Mouse (Mus musculus) embryonic facial prominence, embryonic 14.5 days (tissue): ENCODE results near the gene Hivep2. TPM values are rescaled to one million over a fixed set of nuclear protein-coding genes. Genes with fewer than 3 reads are reported as not detected.

Experiments
- ATAC-seq: fragments of 200-750 bp; cut with Nextera tagmentation; 2 replicates; pipeline ENCODE4 v1.8.0; 2017; ENCODE audit warnings: low read depth, moderate number of reproducible peaks, moderate TSS enrichment
- DNase-seq: peaks from one replicate; pipeline ENCODE4 v3.0.0-alpha.2; 2015; ENCODE audit warnings: low spot score
- H3K27ac ChIP-seq: fragments of 300-500 bp; sonication (generic); replicated peaks from 2 replicates; pipeline ENCODE4 v1.5.1; 2014; ENCODE audit warnings: low read depth, mild to moderate bottlenecking, low read length, moderate library complexity
- H3K27me3 ChIP-seq: fragments of 300-500 bp; sonication (generic); replicated peaks from 2 replicates; pipeline ENCODE4 v1.6.1; 2014; ENCODE audit warnings: low read length; ENCODE audit not compliant: control insufficient read depth, insufficient read depth
- H3K36me3 ChIP-seq: fragments of 300-500 bp; sonication (generic); 2 replicates; pipeline ENCODE4 v1.6.1; 2014; ENCODE audit warnings: low read length, mixed read lengths; ENCODE audit not compliant: control insufficient read depth, insufficient read depth
- H3K4me1 ChIP-seq: fragments of 300-500 bp; sonication (generic); 2 replicates; pipeline ENCODE4 v1.6.1; 2014; ENCODE audit warnings: antibody characterized with exemption, low read length; ENCODE audit not compliant: control insufficient read depth, insufficient read depth
- H3K4me2 ChIP-seq: fragments of 300-500 bp; sonication (generic); 2 replicates; pipeline ENCODE4 v1.6.1; 2014; ENCODE audit warnings: low read depth, mild to moderate bottlenecking, low read length, moderate library complexity, mixed read lengths
- H3K4me3 ChIP-seq: fragments of 300-500 bp; sonication (generic); 2 replicates; pipeline ENCODE4 v1.5.1; 2014; ENCODE audit warnings: low read depth, mild to moderate bottlenecking, low read length
- H3K9ac ChIP-seq: fragments of 300-500 bp; sonication (generic); 2 replicates; pipeline ENCODE4 v1.6.1; 2014; ENCODE audit warnings: low read depth, mild to moderate bottlenecking, low read length, moderate library complexity, mixed read lengths
- H3K9me3 ChIP-seq: fragments of 300-500 bp; sonication (generic); 2 replicates; pipeline ENCODE4 v1.6.1; 2016; ENCODE audit warnings: low read length; ENCODE audit not compliant: control insufficient read depth
- WGBS: fragments of 180-500 bp; shearing (Covaris S2); extraction: QIAGEN DNeasy Blood & Tissue Kit; methylation state at CpG from one replicate; pipeline ENCODE4 v1.1.7; 2014; 5-methylcytosine and 5-hydroxymethylcytosine counted together
- polyA plus RNA-seq: library from polyadenylated mRNA; unstranded; fragments of >200 nt; fragmentation: Nextera tagmentation; extraction: Ambion mirVana; gene quantifications from 2 replicates; pipeline ENCODE4 v1.2.1, GENCODE M21; 2014

Gene Hivep2
- polyA plus RNA-seq, 1 experiment from 2014 or later: 14.8 TPM

DNA sequence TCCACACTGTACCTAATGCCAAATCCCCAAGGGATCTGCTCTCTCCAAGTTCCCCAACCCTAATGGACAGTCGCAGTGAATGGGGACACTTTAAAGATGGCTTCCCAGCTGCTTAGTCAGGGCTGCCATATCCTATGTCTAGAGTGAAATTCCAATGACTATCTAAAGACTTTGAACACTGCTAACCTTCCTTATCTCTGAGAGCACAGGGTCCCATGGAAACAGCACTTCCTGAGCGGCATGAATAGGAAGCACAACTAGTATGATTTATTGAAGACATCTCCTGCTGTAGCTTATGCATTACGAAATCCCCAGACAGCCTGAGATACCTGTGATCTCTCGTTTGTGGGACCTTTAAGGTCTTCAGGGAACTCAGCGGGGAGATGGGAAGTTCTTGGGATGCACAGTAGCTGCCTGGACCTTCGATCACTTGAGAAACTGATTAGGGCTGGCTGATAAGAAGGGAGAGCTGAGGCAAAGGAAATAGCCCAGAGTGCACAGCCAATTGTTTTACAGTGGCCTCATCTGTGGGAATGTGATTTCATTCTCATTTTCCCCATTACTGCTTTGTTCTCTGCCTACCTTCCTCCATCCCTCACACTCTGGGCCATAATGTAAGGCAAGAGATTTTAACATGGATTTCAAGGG lies 202.4 kb downstream of the Hivep2 start:
- Histone ChIP-seq H3K9me3 (no peaks in the 10 kb centered on the region), H3K27me3 (no peaks in the 10 kb centered on the region), H3K4me3 (no peak overlapping the region), H3K9ac (no peak overlapping the region), H3K4me2 (no peak overlapping the region), H3K36me3 (no peaks in the 10 kb centered on the region), H3K4me1 (no peaks in the 10 kb centered on the region), H3K27ac (no peak overlapping the region)
- ATAC-seq (no peak), DNase-seq (no peak)
- WGBS: 76% methylated on average over 6 of the region's 6 CpGs

DNA sequence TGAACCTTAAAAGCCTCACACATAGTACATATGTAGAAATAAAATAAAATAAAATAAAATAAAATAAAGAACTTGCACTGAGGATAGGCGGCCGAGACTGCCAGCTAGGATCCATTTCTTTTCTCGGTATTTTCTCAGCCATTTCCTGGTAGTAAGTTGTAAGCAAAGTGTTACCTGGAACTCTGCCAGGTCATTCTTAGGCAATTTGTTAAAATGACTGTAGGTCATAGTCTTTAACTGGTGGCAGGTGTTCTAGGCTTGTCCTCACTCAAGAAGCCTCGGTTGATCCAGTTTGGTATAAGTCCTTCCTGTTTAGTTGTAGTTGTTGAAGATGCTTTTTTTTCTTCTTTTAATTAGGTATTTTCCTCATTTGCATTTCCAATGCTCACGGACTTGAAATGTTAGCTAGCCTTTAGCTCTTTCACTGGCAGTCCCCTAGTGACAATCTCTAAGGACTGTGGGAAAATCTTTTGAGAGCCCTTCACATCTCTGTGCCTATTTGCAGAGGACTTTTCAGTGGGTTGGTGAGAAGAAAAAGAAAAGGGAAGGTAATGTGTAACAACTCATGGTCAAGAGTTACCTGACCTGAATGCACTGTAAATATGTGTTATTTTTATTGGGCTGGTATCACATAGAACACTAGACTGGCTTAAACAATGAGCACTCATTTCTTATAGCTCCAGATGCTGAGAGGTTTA lies 203.1 kb downstream of the Hivep2 start:
- ATAC-seq (no peak), DNase-seq (no peak)
- Histone ChIP-seq H3K9me3 (no peaks in the 10 kb centered on the region), H3K4me1 (no peaks in the 10 kb centered on the region), H3K4me3 (no peak overlapping the region), H3K36me3 (no peaks in the 10 kb centered on the region), H3K27ac (no peak overlapping the region), H3K27me3 (no peaks in the 10 kb centered on the region), H3K9ac (no peak overlapping the region), H3K4me2 (no peak overlapping the region)
- WGBS: 68% methylated on average over 5 of the region's 5 CpGs

DNA sequence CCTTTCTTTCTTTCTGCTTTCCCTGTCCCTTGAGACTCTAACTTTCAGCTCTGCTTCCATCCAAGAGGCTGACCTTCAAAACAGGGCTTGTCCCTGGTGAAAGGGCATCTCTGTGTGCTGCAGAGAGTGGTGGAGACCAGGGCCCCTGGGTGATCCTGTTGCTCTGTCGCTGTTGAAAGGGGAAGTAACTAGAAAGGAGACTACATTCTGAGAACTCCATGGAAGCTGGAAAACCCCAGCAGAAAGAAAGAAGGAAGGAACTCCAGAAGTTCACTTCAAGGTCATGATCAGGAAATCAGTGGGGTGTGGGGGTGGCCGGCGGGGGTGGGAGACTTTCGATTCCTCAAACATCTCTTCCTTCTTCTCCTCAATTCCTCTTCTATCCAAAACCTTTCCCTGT lies 208.2 kb downstream of the Hivep2 start:
- no peak overlapping the region for H3K9ac ChIP-seq
- DNase-seq: no peak
- 64% methylated on average over 4 of the region's 4 CpGs for WGBS
- H3K4me1 ChIP-seq: no peaks in the 10 kb centered on the region
- ATAC-seq: no peak
- H3K27me3 ChIP-seq: no peaks in the 10 kb centered on the region
- H3K4me3 ChIP-seq: no peak overlapping the region
- no peaks in the 10 kb centered on the region for H3K9me3 ChIP-seq
- H3K4me2 ChIP-seq: no peak overlapping the region
- no peaks in the 10 kb centered on the region for H3K36me3 ChIP-seq
- H3K27ac ChIP-seq: no peak overlapping the region

DNA sequence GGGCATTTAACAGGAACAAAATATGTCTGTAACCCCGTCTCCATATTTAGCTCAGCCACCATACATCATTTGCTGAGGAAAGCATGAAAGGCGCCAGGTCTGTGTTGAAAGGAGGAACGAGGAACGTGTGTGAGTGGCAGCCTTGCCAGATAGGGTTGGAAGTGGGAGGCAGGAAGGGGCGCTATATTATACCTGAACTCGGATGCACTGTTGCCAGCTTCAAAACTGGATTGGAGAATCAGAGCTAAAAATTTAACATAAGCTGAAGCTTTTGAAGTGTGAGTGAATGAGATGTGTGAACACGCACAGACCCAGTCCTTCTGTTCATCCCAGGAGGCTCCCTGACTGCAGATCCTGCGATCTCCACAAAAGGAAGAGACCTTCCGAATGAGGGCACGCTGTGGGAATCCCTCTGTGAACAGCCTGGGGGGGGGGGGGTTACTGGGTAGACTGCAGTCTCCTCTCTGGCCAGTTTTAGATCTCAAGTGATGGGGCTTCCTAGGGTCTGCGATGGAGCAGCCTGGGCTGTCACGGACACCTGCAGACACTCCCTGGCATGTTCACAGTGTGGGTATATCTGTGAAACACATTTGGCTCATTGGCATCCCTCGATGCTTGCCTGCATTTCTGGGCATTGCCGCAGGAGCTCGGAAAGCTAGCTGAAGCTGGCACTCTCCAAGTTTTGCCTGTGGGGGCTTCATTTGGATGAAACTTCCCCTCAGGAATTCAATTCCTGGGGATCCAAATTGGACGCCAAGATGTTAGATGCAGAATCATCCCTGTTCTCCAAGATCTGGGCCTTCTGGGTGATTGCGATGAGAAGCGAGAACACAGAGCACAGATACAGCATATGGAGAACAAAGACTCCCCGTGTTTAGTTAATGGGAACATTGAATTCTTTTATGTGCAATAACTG lies 213.8 kb downstream of the Hivep2 start:
- Histone ChIP-seq H3K36me3 (no peaks in the 10 kb centered on the region), H3K4me3 (no peak overlapping the region), H3K27me3 (no peaks in the 10 kb centered on the region), H3K9me3 (no peaks in the 10 kb centered on the region), H3K27ac (no peak overlapping the region), H3K4me1 (no peaks in the 10 kb centered on the region), H3K9ac (no peak overlapping the region), H3K4me2 (no peak overlapping the region)
- DNase-seq (no peak), ATAC-seq (no peak)
- WGBS: 79% methylated on average over 17 of the region's 19 CpGs

DNA sequence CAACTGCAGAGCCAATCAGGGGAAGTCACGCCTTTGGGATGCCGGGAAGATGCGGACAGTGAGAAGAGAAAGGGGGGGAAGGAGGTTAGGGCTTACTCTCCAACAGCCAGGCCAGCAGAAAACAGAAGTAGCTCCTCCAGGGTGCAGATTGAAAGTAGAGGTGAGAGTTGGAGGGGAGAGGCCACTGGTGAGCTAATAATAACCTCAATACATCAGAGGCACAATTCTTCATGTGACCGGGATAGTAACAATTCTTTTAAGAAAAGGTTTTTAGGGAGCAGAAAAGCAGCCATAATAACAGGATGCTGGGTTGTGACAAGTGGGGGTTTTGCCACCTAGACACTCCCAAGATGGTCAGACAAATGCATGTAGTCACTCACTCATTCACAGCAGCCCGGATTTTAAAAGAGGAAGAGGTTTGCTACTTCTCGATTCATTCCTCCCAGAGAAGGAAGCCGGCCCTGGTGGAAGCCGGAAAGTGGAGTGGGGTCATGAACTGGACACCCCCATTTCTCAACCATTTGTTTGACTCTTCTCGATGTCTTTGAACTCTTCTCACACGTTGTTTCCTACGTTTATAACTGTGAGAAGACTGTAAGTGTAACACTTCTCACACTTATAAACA lies 220.6 kb downstream of the Hivep2 start:
- no peak overlapping the region for H3K4me2 ChIP-seq
- H3K9ac ChIP-seq: no peak overlapping the region
- DNase-seq (no peak), ATAC-seq (no peak)
- WGBS: 80% methylated on average over 11 of the region's 11 CpGs
- H3K27me3 ChIP-seq: no peaks in the 10 kb centered on the region
- no peak overlapping the region for H3K27ac ChIP-seq
- no peak overlapping the region for H3K4me3 ChIP-seq
- no peaks in the 10 kb centered on the region for H3K4me1 ChIP-seq
- no peaks in the 10 kb centered on the region for H3K36me3 ChIP-seq
- H3K9me3 ChIP-seq: no peaks in the 10 kb centered on the region

DNA sequence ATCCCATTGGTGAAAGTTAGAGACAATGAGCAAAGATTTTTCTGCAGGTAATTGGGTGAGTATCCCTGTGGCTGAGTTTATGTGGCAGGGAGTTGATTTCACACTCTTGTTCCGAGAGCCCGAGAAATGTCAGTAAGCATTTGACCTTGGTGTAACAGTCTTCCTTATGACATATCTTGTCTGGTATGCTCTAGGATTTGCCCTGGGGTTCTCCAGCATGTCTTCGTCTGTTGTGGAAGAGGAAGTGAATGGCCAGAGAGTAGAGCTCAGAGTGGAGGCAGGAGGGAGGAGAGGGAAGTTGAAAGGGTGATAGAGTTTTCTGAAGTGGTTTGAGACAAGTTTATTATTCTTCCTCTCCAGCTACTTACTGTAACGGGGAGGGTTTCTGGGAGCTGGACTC lies 223.2 kb downstream of the Hivep2 start:
- no peak for ATAC-seq
- H3K9me3 ChIP-seq: no peaks in the 10 kb centered on the region
- no peak overlapping the region for H3K4me2 ChIP-seq
- H3K4me1 ChIP-seq: no peaks in the 10 kb centered on the region
- H3K27ac ChIP-seq: no peak overlapping the region
- no peak overlapping the region for H3K4me3 ChIP-seq
- H3K36me3 ChIP-seq: no peaks in the 10 kb centered on the region
- DNase-seq: no peak
- no peaks in the 10 kb centered on the region for H3K27me3 ChIP-seq
- H3K9ac ChIP-seq: no peak overlapping the region
- WGBS: 35% methylated on average over 4 of the region's 4 CpGs

DNA sequence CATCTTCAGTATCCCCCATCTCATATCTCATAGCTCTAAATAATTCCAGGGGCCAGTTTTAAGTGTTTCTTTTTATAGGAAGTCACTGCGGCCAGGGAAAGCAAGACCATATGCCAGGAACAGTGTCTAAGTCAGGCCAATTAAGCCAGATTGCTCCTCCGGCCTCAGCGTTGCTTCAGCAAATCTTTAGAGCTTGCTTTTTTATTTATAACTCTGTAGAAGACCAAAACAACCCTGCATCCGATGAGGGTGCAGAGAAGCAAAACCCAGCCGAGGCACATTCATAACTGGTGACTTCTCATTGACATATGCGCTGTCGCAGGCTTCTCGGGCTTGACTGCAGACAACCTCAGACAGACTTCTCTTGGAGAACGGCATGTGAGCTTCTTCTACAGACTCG lies 225.3 kb downstream of the Hivep2 start:
- H3K4me2 ChIP-seq: no peak overlapping the region
- H3K27me3 ChIP-seq: no peaks in the 10 kb centered on the region
- H3K9ac ChIP-seq: no peak overlapping the region
- H3K9me3 ChIP-seq: no peaks in the 10 kb centered on the region
- H3K4me3 ChIP-seq: no peak overlapping the region
- no peak for ATAC-seq
- WGBS: 76% methylated on average over 10 of the region's 10 CpGs
- no peak for DNase-seq
- H3K36me3 ChIP-seq: no peaks in the 10 kb centered on the region
- no peaks in the 10 kb centered on the region for H3K4me1 ChIP-seq
- no peak overlapping the region for H3K27ac ChIP-seq

DNA sequence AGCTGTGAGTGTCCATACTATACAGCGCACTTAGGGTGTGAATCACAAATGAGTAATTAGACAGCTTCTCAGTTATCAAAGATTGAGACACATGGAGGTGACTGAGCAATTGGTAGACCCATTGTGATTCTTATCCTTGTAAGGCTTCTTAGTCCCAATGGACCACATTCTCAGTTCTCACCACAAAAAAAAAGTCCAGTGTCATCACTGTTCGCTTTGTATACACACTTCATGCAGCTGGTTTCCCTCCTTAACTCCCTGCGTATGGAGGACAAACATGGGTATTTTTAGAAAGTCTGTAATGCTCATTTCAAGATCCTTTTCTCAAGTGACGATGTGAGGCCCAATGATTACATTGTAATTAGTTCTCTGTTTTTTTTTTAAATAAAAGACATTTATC lies 226.3 kb downstream of the Hivep2 start:
- no peaks in the 10 kb centered on the region for H3K36me3 ChIP-seq
- DNase-seq (no peak), ATAC-seq (no peak)
- no peaks in the 10 kb centered on the region for H3K27me3 ChIP-seq
- H3K9ac ChIP-seq: no peak overlapping the region
- WGBS: 80% methylated on average over 4 of the region's 4 CpGs
- H3K9me3 ChIP-seq: no peaks in the 10 kb centered on the region
- H3K4me1 ChIP-seq: no peaks in the 10 kb centered on the region
- no peak overlapping the region for H3K27ac ChIP-seq
- H3K4me3 ChIP-seq: no peak overlapping the region
- H3K4me2 ChIP-seq: no peak overlapping the region
